In genomic region chr17:46975183-46975582, GRCm38 (mm10) we compare ENCODE assay signal across 7 mouse cellular contexts. TPM values are rescaled to one million over a fixed set of nuclear protein-coding genes. Genes with fewer than 3 reads are reported as not detected.
DNase-seq lines count a peak whose midpoint lies in the region; ATAC-seq and TF ChIP-seq lines count a peak whose summit lies in the region.

No protein-coding gene starts in this region.

- peaks cover 98% of the 10 kb centered on the region for H3K36me3 ChIP-seq in lung, embryonic 14.5 days (ENCODE audit: insufficient read depth)
- peaks cover 64% of the 10 kb centered on the region for H3K36me3 ChIP-seq in small intestine, adult 2 months (ENCODE audit: control insufficient read depth, insufficient read depth, low read length)

- no peaks in the 10 kb centered on the region for H3K27me3 ChIP-seq in lung, embryonic 14.5 days (ENCODE audit: insufficient read depth, low read length)
- H3K27me3 ChIP-seq in small intestine, adult 2 months (ENCODE audit: control insufficient read depth, insufficient read depth, low read length), result no peaks in the 10 kb centered on the region

- no peaks in the 10 kb centered on the region for H3K9me3 ChIP-seq in lung, embryonic 14.5 days (ENCODE audit: low read depth, low read length)

- TF ChIP-seq CTCF in lung, embryonic 14.5 days (IDR thresholded peaks at IDR 0.05; ENCODE audit: low read depth), result peak; percentile 92
- TF ChIP-seq CTCF in small intestine, adult 2 months (IDR thresholded peaks at IDR 0.05; ENCODE audit: extremely low read depth, insufficient read length, insufficient replicate concordance, low read depth, low read length), result peak; percentile 59; the same call in 1 of the 2 replicates

- no peak overlapping the region for H3K9ac ChIP-seq in lung, embryonic 14.5 days

- no peak overlapping the region for H3K4me2 ChIP-seq in lung, embryonic 14.5 days

- no peak overlapping the region for H3K27ac ChIP-seq in lung, embryonic 14.5 days (ENCODE audit: low read depth)
- H3K27ac ChIP-seq in small intestine, adult 2 months (ENCODE audit: insufficient read depth, low read depth, low read length), result no peak overlapping the region

- no peak for TF ChIP-seq POLR2A in small intestine, adult 2 months (IDR thresholded peaks at IDR 0.05; ENCODE audit: low read depth, low read length)

- H3K4me3 ChIP-seq in lung, embryonic 14.5 days (ENCODE audit: low read depth, low read length), result no peak overlapping the region
- no peak overlapping the region for H3K4me3 ChIP-seq in small intestine, adult 2 months (ENCODE audit: low read depth, low read length)

- WGBS in lung, embryonic 14.5 days, result 63% methylated on average over 3 of the region's 3 CpGs
- 77% methylated on average over 3 of the region's 3 CpGs for WGBS in small intestine, adult 2 months

- H3K4me1 ChIP-seq in lung, embryonic 14.5 days (ENCODE audit: insufficient read depth), result no peaks in the 10 kb centered on the region
- no peaks in the 10 kb centered on the region for H3K4me1 ChIP-seq in small intestine, adult 2 months (ENCODE audit: control insufficient read depth, insufficient read depth, insufficient read length, low read length)

- ATAC-seq in lung, embryonic 14.5 days (ENCODE audit: insufficient read depth), result no peak

- peak; percentile 11 for DNase-seq in ovary, postnatal 10 days (ENCODE audit: low spot score)
- no peak for DNase-seq in ovary, adult 18-20 months (ENCODE audit: low spot score)
- DNase-seq in adipocyte (ENCODE audit: low spot score), result peak; percentile 62
- DNase-seq in cerebellum, postnatal 4 days (ENCODE audit: low spot score in 2 of 2), result peak; percentile 30 to 60
- peak; percentile 85 for DNase-seq in induced T-regulatory cell, adult 2 months (ENCODE audit: low read depth)
- peak; percentile 86 for DNase-seq in lung, embryonic 14.5 days

RNA-seq across cellular contexts. Expression of gene Ubr2, which starts 35.2 kb away (rescaled TPM):
- polyA plus RNA-seq in lung, embryonic 14.5 days (2014; fragmentation: Nextera tagmentation; extraction: Ambion mirVana), result 26.8 and 28.6 TPM in 2 replicates
- 8.7 and 11.9 TPM in 2 replicates for polyA plus RNA-seq in small intestine, adult 2 months (2012; rRNA removed)
